Mouse (Mus musculus): Measurements from ENCODE around the gene Nol10.

DNA sequence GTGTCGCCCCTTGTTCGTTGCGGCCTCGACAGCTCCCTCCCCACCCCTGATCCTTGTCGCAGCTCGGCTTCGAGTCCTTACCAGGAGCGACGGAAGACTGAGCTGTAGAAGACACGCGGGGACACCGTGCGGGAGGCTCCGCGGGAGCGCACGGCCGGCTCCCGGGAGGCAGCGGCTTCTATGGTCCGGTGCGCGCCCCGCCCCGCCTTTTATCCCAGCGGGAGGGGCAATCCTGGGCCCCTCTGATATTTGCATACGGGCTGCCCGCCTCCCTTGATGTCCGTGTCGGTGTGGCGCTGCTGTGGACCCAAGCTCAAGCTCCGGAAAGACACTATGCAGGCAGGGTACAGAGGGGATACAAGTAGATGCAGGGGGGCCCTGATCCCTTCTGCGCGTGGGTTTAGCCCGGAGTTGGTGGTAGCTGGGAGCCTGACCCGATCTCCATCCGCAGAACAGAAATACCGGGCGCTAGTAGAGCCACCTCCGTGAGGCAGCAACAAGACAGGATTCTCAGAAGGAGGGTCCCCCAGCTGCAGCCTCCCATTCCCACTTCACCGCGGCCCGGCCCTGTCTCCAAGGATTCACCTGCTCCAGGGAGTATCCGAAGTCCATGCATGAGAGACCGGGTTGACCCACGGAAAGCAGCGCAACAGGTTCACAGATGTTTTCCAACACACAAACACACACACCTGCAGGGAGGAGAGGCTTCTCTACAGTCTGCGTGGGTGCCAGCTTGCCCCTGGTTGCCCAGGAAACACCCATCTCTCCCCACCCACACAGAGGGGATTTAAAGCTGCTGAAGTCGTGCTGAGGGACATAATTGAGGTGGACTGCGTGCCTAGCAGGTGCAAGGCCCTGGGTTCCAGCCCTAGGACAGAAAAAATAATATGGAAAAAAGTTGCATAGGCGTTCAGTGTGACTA is 23.4 kb upstream of the Nol10 start:
- TF ChIP-seq POLR2A (IDR thresholded peaks at IDR 0.05; ENCODE audit: low read depth, low read length) = no peak
- no peak for TF ChIP-seq CTCF (IDR thresholded peaks at IDR 0.05; ENCODE audit: borderline replicate concordance, insufficient read depth, low read length)
